Mouse (Mus musculus): ENCODE data around the gene Ascl1.

Gene Ascl1

DNA sequence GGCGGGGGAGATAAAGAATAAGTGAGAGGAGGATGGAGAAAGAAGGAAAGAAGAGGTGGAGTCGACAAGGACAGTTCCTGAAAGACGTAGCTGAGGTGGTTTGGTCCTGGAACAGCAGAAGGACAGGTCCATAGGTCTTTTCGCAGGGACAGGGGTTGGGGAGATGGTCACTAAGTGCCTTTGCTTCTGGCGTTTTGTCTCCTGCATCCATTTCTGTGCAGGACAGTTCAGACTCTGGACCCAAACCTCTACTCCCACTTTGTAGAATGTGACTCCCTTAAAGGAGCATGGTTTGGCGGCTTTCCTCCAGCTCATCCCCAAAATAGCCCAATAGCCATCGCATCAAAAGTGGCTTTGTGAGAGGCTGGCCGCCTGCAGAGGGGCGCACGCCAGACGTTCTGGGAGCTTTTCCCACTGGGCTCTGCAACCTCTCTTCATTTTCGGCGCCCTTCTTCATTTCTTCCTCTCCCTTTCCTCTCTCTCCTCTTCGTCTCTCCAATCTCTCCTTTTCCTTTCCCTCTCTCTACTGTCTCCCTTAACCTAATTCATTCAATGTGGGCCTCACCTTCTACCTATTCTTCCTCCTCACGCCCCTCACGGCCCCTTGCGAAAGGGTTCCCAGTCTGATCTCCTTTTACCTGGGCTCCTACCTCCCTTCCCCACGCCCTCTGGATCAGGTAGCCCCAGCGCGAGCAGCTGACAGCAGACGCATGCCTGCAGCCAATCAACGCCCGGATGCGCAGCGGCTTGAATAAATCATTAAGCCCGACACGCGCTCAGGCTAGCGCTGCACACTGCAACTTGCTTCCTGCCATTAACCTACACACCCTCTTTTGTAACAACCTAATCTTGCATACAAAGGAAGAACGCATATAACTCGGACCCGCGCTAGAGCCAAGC lies 7.5 kb downstream of the Ascl1 start:
- DNase-seq (ENCODE audit: extremely low spot score), result peak; percentile 49

DNA sequence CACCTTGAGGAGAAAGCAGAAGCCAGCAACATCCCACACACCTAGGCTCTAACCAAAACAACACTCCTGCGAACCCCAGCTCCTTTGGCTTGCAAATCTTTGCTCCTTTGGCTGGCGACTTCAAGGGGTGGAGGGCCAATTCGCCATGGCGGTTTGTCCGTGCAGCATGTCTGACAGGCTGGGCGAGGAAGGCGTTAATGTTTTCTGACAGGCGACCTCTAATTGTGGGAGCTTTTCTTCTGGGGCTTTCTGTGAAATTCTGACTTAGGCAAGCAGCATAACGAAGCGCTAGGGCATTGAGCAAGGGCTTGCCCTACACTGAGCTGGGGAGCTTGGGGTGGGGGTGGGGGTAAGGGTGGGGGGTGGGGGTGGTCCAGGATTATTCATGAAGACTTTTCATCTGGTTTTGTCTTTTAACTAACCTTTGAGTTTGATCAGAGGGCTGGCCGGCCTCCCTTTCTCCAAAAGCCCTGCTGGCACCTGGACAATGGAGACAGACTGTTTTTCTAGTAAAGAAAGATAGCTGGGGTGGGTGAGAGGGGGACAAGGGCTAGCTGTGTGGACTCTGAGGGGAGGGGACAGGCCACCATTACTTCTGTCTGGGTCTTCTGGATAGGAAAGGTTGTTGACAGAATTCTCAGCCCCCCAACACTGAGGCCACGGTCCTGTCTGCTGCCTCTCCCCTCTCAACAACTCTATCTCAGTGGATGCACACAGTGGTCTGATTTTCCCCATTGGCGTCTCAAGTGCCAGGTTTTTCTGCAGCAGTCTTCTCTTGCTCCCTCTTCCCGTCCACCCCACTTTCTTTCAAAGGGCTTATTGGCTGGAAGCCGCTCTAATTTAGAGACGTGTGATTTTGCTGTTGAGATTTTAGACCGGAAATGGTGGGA lies 8.4 kb downstream of the Ascl1 start:
- DNase-seq (ENCODE audit: extremely low spot score), result no peak

DNA sequence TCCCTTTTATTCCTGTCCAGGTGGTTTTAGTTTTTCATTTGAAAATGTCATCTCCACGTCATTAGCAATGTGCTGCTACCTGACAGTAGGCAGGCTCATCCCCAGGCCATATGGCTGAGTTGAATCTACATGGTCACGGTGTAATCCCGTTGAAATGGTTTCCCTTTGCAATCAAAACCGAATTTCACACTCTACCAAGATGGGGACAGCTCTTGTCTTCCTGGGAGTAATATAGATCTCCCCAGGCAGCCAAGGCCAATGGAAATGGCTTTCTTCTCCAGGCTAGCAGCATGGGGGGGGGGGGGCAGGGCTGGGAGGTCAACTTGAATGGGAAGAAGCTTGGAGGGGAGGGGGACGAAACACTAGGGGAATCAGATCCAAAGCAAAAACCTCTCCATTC lies 15.6 kb downstream of the Ascl1 start:
- DNase-seq (ENCODE audit: extremely low spot score), result no peak

DNA sequence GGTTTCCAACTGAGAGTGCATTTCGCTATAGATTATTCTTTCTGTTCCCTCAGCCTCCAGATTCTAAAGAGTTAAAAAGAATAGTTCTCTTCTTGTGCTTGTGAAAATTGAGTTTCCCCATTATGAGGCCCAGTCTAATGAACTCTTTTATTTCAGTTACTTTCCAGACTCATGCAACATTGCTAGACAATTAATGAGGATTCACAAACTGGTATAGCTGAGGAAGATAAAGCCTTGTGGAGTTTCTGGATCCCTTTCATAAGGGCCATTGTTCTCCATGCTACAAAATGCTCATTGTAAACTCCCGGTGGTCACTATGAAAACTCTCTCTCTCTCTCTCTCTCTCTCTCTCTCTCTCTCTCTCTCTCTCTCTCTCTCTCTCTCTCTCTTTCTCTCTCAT lies 18.5 kb downstream of the Ascl1 start:
- DNase-seq (ENCODE audit: extremely low spot score), result no peak

DNA sequence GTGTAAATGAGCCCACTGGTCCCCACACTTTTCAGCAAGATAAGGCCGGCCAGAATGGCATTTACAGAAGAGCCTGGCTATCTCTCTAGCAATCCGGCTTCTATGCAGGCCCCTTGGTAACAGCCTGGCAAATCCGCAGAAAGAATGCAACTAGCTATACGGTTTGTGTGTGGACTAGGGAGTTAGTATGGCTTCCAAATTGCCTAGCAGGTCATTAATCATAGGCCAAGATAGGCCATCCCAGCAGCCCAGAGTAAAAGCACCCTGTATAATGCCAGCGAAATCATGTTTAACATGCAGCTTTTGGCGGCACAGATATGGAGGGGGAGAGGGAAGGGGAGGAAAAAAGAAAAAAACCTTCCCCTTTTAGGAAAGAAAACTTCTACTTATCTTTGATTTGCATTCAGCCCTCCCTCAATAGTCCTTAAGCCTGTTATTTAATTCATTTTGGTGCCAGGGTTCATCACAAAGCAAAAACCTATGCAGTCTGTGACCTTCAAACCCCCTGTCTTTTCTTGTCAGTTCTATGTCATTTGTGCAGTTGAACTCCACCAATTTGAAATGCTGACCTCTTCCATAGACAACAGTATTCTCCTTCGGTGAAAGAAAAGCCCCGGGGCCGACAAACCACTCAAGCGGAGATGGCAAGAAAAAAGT lies 19.9 kb downstream of the Ascl1 start:
- no peak for DNase-seq (ENCODE audit: extremely low spot score)

DNA sequence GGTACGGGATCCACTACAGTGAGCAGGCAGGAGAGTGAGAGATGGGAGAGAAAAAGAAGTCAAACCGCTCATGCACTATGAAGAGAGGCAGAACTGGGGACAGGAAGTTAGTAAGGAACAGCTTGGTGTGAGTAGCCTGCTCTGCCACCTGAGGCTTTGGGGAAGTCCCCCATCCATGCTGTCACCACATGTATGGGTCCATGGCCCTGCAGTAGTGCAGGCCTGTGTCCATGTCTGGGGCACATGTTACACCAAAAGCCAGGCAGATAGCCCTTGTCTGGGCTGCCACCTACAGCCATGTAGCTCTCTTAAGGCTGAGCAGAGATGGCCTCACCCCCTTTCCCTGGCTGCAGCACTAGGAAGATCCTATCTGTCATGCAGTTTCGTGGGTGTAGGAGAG lies 42.7 kb downstream of the Ascl1 start:
- DNase-seq (ENCODE audit: extremely low spot score), result no peak

DNA sequence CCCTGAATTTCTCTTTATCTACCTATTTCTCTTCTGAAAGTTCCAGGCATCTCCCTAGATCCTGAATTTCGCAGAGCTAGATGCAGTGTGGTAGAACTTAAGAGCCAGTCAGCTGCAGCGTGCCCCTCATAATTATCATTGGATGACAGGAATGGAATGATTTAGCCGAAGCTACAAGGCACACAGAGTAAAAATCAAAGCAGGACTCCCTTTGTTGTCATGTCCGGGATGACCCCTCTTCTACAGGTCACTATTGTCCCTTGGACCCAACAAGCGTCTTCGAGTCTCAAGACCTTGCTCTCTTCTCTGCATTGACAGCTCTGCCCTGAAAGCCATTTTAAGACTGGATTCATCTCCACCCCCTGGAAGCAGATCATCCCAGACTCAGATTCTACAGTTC lies 44.1 kb downstream of the Ascl1 start:
- no peak for DNase-seq (ENCODE audit: extremely low spot score)

DNA sequence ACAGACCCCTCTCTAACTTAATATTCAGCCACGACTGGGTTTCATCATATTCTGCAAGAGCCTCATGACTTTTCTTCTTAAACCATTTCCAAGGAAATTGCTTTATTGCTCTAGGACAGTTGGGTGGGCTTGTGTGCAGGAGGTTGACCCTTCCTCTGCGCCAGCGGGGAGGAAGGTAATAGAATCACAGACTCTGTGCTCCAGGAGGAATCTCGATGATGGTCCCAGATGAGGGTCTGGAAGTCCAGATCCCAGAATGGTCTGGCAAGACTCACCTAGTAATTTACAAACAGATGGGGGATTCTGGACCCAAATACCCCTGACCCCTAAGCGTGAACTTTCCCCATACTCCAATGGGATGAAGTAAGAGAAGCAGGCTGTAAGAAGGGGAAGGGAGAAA lies 45.2 kb downstream of the Ascl1 start:
- no peak for DNase-seq (ENCODE audit: extremely low spot score)

DNA sequence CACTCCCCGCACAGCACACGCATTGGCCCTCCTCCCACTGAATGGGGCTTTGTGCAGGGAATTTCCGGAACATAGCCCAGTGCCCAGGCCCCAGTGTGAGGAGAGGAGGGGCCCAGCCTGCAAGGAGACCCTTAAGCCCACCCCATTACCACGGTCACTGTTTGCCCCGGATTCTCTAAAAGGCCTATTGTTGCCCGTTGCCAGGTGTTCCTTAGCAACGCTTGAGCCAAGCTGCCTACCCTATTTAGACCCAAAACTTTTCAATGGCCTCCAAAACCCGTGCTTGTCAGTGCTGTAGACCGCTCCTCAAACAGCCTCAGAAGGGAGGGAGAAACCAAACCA lies 45.7 kb downstream of the Ascl1 start:
- peak; percentile 82 for DNase-seq (ENCODE audit: extremely low spot score)

DNA sequence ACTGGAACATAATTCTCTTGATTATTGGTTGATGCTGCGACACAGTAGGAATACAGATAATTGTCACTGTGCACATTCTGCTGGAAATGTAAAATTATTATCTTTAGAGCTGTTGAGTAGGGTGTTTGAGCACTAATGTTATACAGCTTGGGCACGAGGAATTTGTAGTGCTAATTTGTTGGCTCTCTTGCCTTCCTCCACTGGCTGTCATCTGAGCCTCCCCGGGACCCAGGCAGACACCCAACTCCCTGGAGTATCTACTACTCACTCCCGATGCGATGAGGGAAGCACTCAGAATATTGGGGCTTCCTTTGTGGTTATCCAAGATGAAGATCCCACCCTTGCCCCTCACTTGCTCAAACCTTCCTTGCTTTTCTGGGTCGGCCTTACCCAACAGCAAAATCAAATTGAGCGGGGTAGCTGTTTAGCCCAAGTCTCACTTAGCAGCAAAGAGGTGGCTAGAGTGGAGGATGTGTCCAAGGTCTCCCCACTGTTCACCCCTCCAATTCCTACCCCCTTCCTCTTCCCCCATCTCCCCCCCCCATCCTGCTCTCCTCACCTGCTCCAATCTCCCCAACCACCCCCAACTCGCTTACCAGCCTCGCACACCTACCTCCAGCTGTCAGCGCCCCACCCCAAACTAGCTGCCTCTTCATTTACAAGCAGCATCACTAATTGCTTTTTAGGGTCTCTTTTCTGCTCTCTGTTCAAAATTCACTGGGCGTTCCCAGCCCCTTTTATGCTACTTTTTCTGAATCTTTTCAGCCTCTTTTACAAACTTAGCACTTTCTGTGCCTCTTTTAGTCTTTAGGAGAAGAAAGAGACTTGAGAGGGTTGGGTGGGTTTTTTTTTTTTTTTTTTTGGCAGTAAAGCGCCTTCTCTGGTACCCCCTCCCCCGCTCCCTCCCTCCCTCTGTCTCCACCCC lies 46.4 kb downstream of the Ascl1 start:
- no peak for DNase-seq (ENCODE audit: extremely low spot score)

DNA sequence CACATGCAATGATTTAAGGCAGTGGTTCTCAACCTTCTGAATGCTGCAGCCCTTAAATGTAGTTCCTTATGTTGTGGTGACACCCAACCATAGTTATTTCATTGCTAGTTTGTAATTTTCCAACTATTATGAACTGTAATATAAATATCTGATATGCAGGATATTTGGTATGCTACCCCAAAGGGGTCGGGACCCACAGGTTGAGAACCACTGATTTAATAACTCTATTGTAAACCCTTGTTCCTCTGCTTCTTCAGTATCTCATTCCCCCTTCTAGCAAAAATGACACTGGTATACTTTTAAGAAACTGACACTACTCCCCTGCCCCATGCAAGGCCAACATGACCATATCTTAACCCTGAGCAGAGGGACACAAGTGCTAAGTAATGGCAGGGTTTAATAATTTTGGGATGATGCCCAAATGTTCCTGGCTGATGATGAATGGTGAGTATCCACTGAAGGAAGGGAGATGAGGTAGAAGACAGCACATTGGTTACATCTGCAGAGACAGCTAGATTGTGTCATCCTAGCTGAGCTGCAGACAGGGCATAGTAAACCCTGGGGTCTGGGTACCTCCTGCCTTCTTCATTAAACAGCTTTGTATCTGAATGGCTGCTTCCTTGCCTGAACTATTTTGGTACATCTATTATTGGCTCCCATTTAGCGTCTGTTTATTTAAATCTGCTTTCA lies 47.2 kb downstream of the Ascl1 start:
- DNase-seq (ENCODE audit: extremely low spot score), result no peak

All from embryo, embryonic 9.5 days (tissue).